In the genomic region with DNA sequence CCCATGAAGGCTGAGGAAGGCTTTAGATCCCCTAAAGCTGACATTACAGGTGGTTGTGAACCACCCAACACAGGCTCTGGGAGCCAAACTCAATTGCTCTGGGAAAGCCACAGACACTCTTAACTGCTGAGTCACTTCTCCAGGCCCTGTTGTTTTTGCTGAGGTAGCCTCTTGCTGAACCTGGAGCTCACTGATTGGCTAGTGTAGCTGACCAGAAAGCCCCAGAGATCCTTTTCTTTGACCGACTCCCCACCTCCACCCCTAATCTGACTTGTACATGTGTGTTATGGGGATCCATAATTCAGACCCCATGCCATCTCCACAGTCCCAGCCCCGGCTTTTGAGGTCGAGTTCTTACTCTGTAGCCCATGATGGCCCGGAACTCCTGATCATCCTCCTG, we compare ENCODE assay signal across 28 mouse cellular contexts.
DNase-seq lines count a peak whose midpoint lies in the region; ATAC-seq and TF ChIP-seq lines count a peak whose summit lies in the region.
"Had no signal": no experiment of that assay in that cellular context is flagged by ENCODE, and none has a peak within 500 bp of the region (broad histone marks: within the 10 kb centered on the region; RNA-seq: fewer than 3 reads in every experiment).

No protein-coding gene starts in this region.

- ATAC-seq in heart, embryonic 11.5 days (replicated peaks; ENCODE audit: insufficient number of reproducible peaks, low FRiP score, low TSS enrichment) = 0 out of 2 replicates have a peak, but pooled peaks have one; percentile 35
- ATAC-seq in liver, embryonic 12.5 days = 0 out of 2 replicates have a peak, but pooled peaks have one; percentile 13
- ATAC-seq in midbrain, postnatal 0 days (ENCODE audit: low FRiP score) = no peak
- ATAC-seq: CD4-positive, CD25-positive, alpha-beta regulatory T cell, adult 4 months; forebrain, embryonic 13.5 days; forebrain, embryonic 16.5 days; hindbrain, embryonic 16.5 days; intestine, embryonic 15.5 days; Patski had no signal

- in situ Hi-C loops in ES-E14 (cut with MboI; ENCODE audit: low sequenced_read_pairs in 2 of 2, unreplicated experiment in 2 of 2) = no loop called here

- no peaks in the 10 kb centered on the region for H3K4me1 ChIP-seq in heart, embryonic 11.5 days (ENCODE audit: control insufficient read depth, insufficient read depth, low read length)
- H3K4me1 ChIP-seq in liver, embryonic 12.5 days = no peaks in the 10 kb centered on the region
- H3K4me1 ChIP-seq in ES-E14 (ENCODE audit: control insufficient read depth in 2 of 2, insufficient read depth in 2 of 2, low read length in 2 of 2, poor library complexity in 1 of 2) = no peaks in the 10 kb centered on the region
- H3K4me1 ChIP-seq in midbrain, postnatal 0 days (ENCODE audit: insufficient read depth, low read length) = peaks cover 18% of the 10 kb centered on the region
- H3K4me1 ChIP-seq: intestine, embryonic 15.5 days had no signal

- H3K27ac ChIP-seq in heart, embryonic 11.5 days (ENCODE audit: low read depth, low read length) = no peak overlapping the region
- H3K27ac ChIP-seq in liver, embryonic 12.5 days = no peak overlapping the region
- no peak overlapping the region for H3K27ac ChIP-seq in ES-E14 (ENCODE audit: insufficient read depth, low read depth, low read length, poor library complexity, severe bottlenecking)
- H3K27ac ChIP-seq in midbrain, postnatal 0 days (ENCODE audit: low read depth, low read length) = no peak overlapping the region
- H3K27ac ChIP-seq: forebrain, embryonic 10.5 days; forebrain, embryonic 13.5 days; heart, embryonic 10.5 days; hindbrain, embryonic 10.5 days; hindbrain, embryonic 13.5 days; intestine, embryonic 15.5 days had no signal

- H3K36me3 ChIP-seq in heart, embryonic 11.5 days (ENCODE audit: control insufficient read depth, insufficient read depth, low read length) = no peaks in the 10 kb centered on the region
- no peaks in the 10 kb centered on the region for H3K36me3 ChIP-seq in liver, embryonic 12.5 days
- no peaks in the 10 kb centered on the region for H3K36me3 ChIP-seq in ES-E14 (ENCODE audit: control insufficient read depth, insufficient read depth, low read length, poor library complexity, severe bottlenecking)
- H3K36me3 ChIP-seq in midbrain, postnatal 0 days (ENCODE audit: insufficient read depth, low read length) = no peaks in the 10 kb centered on the region
- H3K36me3 ChIP-seq: forebrain, embryonic 10.5 days; heart, embryonic 10.5 days; hindbrain, embryonic 10.5 days; hindbrain, embryonic 13.5 days; intestine, embryonic 15.5 days had no signal

- no peak for TF ChIP-seq CTCF in midbrain, postnatal 0 days (IDR thresholded peaks at IDR 0.05)

- H3K27me3 ChIP-seq in heart, embryonic 11.5 days (ENCODE audit: control insufficient read depth, insufficient read depth, low read length) = no peaks in the 10 kb centered on the region
- H3K27me3 ChIP-seq in liver, embryonic 12.5 days (replicated peaks) = no peaks in the 10 kb centered on the region
- H3K27me3 ChIP-seq in midbrain, postnatal 0 days (ENCODE audit: insufficient read depth, low read length) = no peaks in the 10 kb centered on the region
- H3K27me3 ChIP-seq: forebrain, embryonic 13.5 days; hindbrain, embryonic 13.5 days; intestine, embryonic 15.5 days; Patski had no signal

- H3K9me3 ChIP-seq in heart, embryonic 11.5 days (replicated peaks; ENCODE audit: control insufficient read depth, low read length) = no peaks in the 10 kb centered on the region
- no peaks in the 10 kb centered on the region for H3K9me3 ChIP-seq in liver, embryonic 12.5 days (replicated peaks)
- no peaks in the 10 kb centered on the region for H3K9me3 ChIP-seq in ES-E14 (ENCODE audit: control insufficient read depth, insufficient read depth, low read depth, low read length)
- H3K9me3 ChIP-seq in midbrain, postnatal 0 days (ENCODE audit: low read length) = no peaks in the 10 kb centered on the region
- H3K9me3 ChIP-seq: forebrain, embryonic 10.5 days; forebrain, embryonic 13.5 days; heart, embryonic 10.5 days; hindbrain, embryonic 10.5 days; hindbrain, embryonic 13.5 days; intestine, embryonic 15.5 days had no signal

- H3K4me3 ChIP-seq in heart, embryonic 11.5 days (ENCODE audit: low read depth, low read length) = no peak overlapping the region
- no peak overlapping the region for H3K4me3 ChIP-seq in liver, embryonic 12.5 days
- no peak overlapping the region for H3K4me3 ChIP-seq in ES-E14 (ENCODE audit: insufficient read depth in 1 of 2, low read depth in 1 of 2, low read length in 2 of 2, poor library complexity in 1 of 2, severe bottlenecking in 1 of 2)
- H3K4me3 ChIP-seq in midbrain, postnatal 0 days (ENCODE audit: low read depth, low read length) = no peak overlapping the region
- H3K4me3 ChIP-seq: forebrain, embryonic 10.5 days; forebrain, embryonic 13.5 days; heart, embryonic 10.5 days; hindbrain, embryonic 10.5 days; hindbrain, embryonic 13.5 days; intestine, embryonic 15.5 days had no signal

- no peak overlapping the region for H3K4me2 ChIP-seq in heart, embryonic 11.5 days
- H3K4me2 ChIP-seq in liver, embryonic 12.5 days = no peak overlapping the region
- no peak overlapping the region for H3K4me2 ChIP-seq in midbrain, postnatal 0 days (ENCODE audit: low read depth, low read length, poor library complexity, severe bottlenecking)
- H3K4me2 ChIP-seq: forebrain, embryonic 13.5 days; hindbrain, embryonic 13.5 days; intestine, embryonic 15.5 days had no signal

- H3K9ac ChIP-seq in heart, embryonic 11.5 days (ENCODE audit: low read depth, low read length) = no peak overlapping the region
- no peak overlapping the region for H3K9ac ChIP-seq in liver, embryonic 12.5 days
- no peak overlapping the region for H3K9ac ChIP-seq in ES-E14 (ENCODE audit: insufficient read depth, low read depth, low read length, poor library complexity, severe bottlenecking)
- H3K9ac ChIP-seq in midbrain, postnatal 0 days (replicated peaks; ENCODE audit: low read length, poor library complexity, severe bottlenecking) = no peak overlapping the region
- H3K9ac ChIP-seq: forebrain, embryonic 13.5 days; hindbrain, embryonic 13.5 days; intestine, embryonic 15.5 days had no signal

- WGBS in heart, embryonic 11.5 days (ENCODE audit: insufficient replicate concordance) = 72% methylated on average over 4 of the region's 4 CpGs
- WGBS in liver, embryonic 12.5 days (ENCODE audit: insufficient replicate concordance) = 70% methylated on average over 4 of the region's 4 CpGs
- 86% methylated on average over 4 of the region's 4 CpGs for WGBS in midbrain, postnatal 0 days

- DNase-seq in heart, adult 9 months (ENCODE audit: low spot score in 2 of 2) = no peak
- no peak for DNase-seq in liver
- peak; percentile 66 for DNase-seq in 3T3-L1 (ENCODE audit: low read depth, low spot score)
- DNase-seq in ES-E14 (ENCODE audit: low read depth, low spot score) = no peak
- DNase-seq in right cerebral cortex, adult 2 months (ENCODE audit: low spot score in 2 of 2) = no peak
- DNase-seq in midbrain, postnatal 0 days (ENCODE audit: low spot score) = no peak
- DNase-seq: adrenal gland, postnatal 10 days; adrenal gland, postnatal 36 days; B cell, adult 2 months; cerebellum, adult 18-20 months; cerebellum, adult 9-10 months; cerebellum, postnatal 14 days; gastrocnemius, postnatal 10 days; gastrocnemius, postnatal 36 days; heart, postnatal 36 days; kidney, adult 11 months had no signal

TF ChIP-seq in ES-E14, 5 proteins besides CTCF, POLR2A, EP300 and RAD21:
- TF ChIP-seq MAFK (IDR thresholded peaks at IDR 0.05; ENCODE audit: insufficient read depth, low read depth, low read length) (peak; percentile 62; the same call in 1 of the 2 replicates), HCFC1 (IDR thresholded peaks at IDR 0.05; ENCODE audit: borderline replicate concordance, insufficient read depth, low read length) (no peak)
